Mouse (Mus musculus): ENCODE results near the gene Tsc22d1. TPM values are rescaled to one million over a fixed set of nuclear protein-coding genes. Genes with fewer than 3 reads are reported as not detected.

Gene Tsc22d1
- total RNA-seq, 2 experiments from 2014 or later: 216 to 225 TPM

Other genes starting within 250 kb of the Tsc22d1 start
- 1 to 10 TPM; 1.6 TPM for gene Serp2, start 141.9 kb downstream of the Tsc22d1 start, total RNA-seq (2021)

Data from heart, postnatal 4 days (tissue).